Mouse (Mus musculus) liver, adult 2 months (tissue): ENCODE results near the gene F12. TPM values are rescaled to one million over a fixed set of nuclear protein-coding genes. Genes with fewer than 3 reads are reported as not detected.

Source experiments
- DNase-seq: peaks from one replicate; pipeline ENCODE4 v3.0.0-alpha.2; 2011; ENCODE audit warnings: low read depth, low spot score; ENCODE audit errors: extremely low read depth
- H3K27ac ChIP-seq: fragments of 200-500 bp; replicated peaks from 2 replicates; pipeline ENCODE4 v1.5.1; 2012; ENCODE audit warnings: low read depth, mild to moderate bottlenecking, control low read depth, inconsistent platforms, low read length; ENCODE audit not compliant: insufficient read depth
- H3K27me3 ChIP-seq: fragments of 200-500 bp; 2 replicates; pipeline ENCODE4 v1.6.1; 2012; ENCODE audit warnings: mild to moderate bottlenecking, moderate library complexity, low read length, inconsistent platforms; ENCODE audit not compliant: control insufficient read depth, insufficient read depth
- H3K36me3 ChIP-seq: fragments of 200-500 bp; 2 replicates; pipeline ENCODE4 v1.6.1; 2012; ENCODE audit warnings: low read length, inconsistent platforms; ENCODE audit not compliant: control insufficient read depth, insufficient read depth
- H3K4me1 ChIP-seq: fragments of 200-500 bp; 2 replicates; pipeline ENCODE4 v1.6.1; 2011; ENCODE audit warnings: low read length; ENCODE audit not compliant: control insufficient read depth, insufficient read depth
- H3K4me3 ChIP-seq: fragments of 200-500 bp; 2 replicates; pipeline ENCODE4 v1.5.1; 2011; ENCODE audit warnings: low read depth, mild to moderate bottlenecking, control low read depth, low read length, moderate library complexity; ENCODE audit not compliant: insufficient read depth
- H3K79me2 ChIP-seq: fragments of 200-500 bp; 2 replicates; pipeline ENCODE4 v1.6.1; 2012; ENCODE audit warnings: inconsistent platforms, mild to moderate bottlenecking, low read length, moderate library complexity; ENCODE audit not compliant: control insufficient read depth, insufficient read depth
- H3K9ac ChIP-seq: fragments of 200-500 bp; 2 replicates; pipeline ENCODE4 v1.6.1; 2012; ENCODE audit warnings: low read depth, mild to moderate bottlenecking, control low read depth, inconsistent platforms, low read length
- CTCF ChIP-seq: fragments of 200-500 bp; IDR thresholded peaks from 2 replicates; pipeline ENCODE4 v1.5.1; 2011; ENCODE audit warnings: low read depth, low read length, control low read depth
- POLR2A ChIP-seq: fragments of 200-500 bp; IDR thresholded peaks from 2 replicates; pipeline ENCODE4 v1.6.1; 2011; ENCODE audit warnings: low read length, control low read depth; ENCODE audit not compliant: insufficient read depth; ENCODE audit errors: extremely low read depth
- WGBS: fragments of 180-500 bp; shearing (Covaris S2); methylation state at CpG from one replicate; pipeline ENCODE4 v1.1.7; 2018; 5-methylcytosine and 5-hydroxymethylcytosine counted together
- polyA plus RNA-seq: library from polyadenylated mRNA; depleted of rRNA; stranded (reverse); fragments of >200 nt; gene quantifications from 2 replicates; pipeline ENCODE4 v1.2.3, GENCODE M21; 2012
- total RNA-seq: library from RNA; depleted of rRNA; stranded (reverse); fragments of >200 nt; gene quantifications from 2 replicates; pipeline ENCODE4 v1.2.3, GENCODE M21; 2014

F12 gene
- total and polyA plus RNA-seq, 2 experiments: 391 to 798 TPM

DNA sequence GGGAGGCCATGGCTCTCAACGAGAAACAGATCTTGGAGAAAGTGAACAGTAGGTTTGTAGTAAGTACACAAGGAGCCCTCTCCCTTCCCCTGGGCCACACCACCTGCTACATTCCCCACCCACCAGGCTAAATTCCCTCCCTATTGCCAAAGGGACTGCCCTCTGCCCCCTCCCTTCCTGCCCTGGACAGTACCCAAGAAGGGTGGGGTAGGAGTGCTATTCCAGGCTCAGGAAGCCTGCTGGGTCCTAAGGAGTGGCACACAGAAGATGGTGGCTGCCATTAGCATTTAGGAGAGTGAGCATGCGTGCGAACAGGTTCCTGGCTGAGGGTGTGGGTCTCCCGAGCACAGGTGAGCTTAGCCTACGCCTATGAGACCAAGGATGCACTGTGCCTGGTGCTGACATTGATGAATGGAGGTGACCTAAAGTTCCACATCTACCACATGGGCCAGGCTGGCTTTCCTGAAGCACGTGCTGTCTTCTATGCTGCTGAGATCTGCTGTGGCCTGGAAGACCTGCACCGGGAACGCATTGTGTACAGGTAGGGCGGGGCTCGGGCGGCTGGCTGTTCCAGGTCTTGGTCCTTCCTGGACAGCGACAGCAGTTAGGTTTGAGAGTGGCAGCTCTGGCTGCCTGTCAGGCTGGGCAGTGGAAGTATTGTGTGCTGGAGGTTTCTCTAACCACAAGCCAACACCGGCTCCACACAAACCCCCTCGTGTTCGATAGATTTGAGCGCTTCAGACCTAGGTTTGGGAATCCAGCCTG lies 25.4 kb upstream of the F12 start:
- Histone ChIP-seq H3K9ac (no peak overlapping the region), H3K27me3 (no peaks in the 10 kb centered on the region), H3K4me3 (no peak overlapping the region), H3K4me1 (peaks cover 4% of the 10 kb centered on the region; the same call in 1 of the 2 replicates), H3K27ac (no peak overlapping the region), H3K79me2 (no peaks in the 10 kb centered on the region; the same call in 1 of the 2 replicates), H3K36me3 (peaks cover 2% of the 10 kb centered on the region; the same call in 1 of the 2 replicates)
- no peak for DNase-seq
- TF ChIP-seq CTCF (no peak), POLR2A (no peak)
- WGBS: 94% methylated on average over 16 of the region's 16 CpGs

DNA sequence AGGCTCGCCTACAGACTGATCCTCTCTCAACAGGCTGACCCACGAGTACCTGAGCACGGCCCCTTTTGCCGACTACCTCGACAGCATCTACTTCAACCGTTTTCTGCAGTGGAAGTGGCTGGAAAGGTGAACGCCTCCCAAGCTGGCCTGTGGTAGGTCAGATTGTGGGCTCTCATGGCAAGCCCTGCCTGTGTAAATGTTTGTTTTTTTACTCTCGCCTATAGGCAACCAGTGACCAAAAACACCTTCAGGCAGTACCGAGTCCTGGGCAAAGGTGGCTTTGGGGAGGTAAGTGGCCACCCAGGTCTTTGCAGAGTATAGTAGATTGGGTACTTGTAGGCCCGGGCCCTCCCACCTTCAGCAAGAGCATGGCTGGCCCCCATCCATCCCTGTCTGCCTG lies 24.7 kb upstream of the F12 start:
- H3K79me2 ChIP-seq: peaks cover 4% of the 10 kb centered on the region; the same call in 1 of the 2 replicates
- TF ChIP-seq POLR2A: no peak
- 79% methylated on average over 10 of the region's 10 CpGs for WGBS
- H3K4me1 ChIP-seq: peaks cover 9% of the 10 kb centered on the region
- H3K9ac ChIP-seq: no peak overlapping the region
- no peak overlapping the region for H3K4me3 ChIP-seq
- no peaks in the 10 kb centered on the region for H3K27me3 ChIP-seq
- no peak for DNase-seq
- H3K36me3 ChIP-seq: peaks cover 2% of the 10 kb centered on the region; the same call in 1 of the 2 replicates
- H3K27ac ChIP-seq: no peak overlapping the region

DNA sequence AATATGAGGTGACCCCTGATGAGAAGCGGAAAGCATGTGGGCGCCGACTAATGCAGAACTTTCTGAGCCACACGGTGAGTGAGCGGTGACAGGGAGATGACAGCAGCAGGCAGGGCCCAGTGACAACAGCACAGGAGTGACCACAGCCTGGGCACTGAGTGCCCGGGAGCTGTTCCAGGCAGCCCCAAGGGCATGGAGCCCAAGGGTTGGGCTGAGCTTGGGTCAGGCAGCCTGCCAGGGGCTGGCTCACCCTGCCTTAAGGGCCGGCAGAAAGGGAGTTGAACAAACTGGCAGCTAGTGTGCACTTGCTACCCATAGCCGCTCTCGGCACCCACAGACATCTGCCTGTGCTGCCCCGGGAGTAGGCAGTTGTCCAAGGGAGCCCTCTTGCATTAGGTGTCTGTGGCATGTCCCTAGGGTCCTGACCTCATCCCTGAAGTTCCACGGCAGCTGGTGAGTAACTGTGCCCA lies 24.0 kb upstream of the F12 start:
- no peak overlapping the region for H3K9ac ChIP-seq
- 26% methylated on average over 11 of the region's 11 CpGs for WGBS
- H3K4me3 ChIP-seq: no peak overlapping the region
- peaks cover 2% of the 10 kb centered on the region; the same call in 1 of the 2 replicates for H3K36me3 ChIP-seq
- H3K4me1 ChIP-seq: peaks cover 15% of the 10 kb centered on the region
- H3K27me3 ChIP-seq: no peaks in the 10 kb centered on the region
- DNase-seq: peak; percentile 86
- H3K27ac ChIP-seq: no peak overlapping the region
- peaks cover 8% of the 10 kb centered on the region; the same call in 1 of the 2 replicates for H3K79me2 ChIP-seq
- TF ChIP-seq POLR2A: no peak
- TF ChIP-seq CTCF: no peak

DNA sequence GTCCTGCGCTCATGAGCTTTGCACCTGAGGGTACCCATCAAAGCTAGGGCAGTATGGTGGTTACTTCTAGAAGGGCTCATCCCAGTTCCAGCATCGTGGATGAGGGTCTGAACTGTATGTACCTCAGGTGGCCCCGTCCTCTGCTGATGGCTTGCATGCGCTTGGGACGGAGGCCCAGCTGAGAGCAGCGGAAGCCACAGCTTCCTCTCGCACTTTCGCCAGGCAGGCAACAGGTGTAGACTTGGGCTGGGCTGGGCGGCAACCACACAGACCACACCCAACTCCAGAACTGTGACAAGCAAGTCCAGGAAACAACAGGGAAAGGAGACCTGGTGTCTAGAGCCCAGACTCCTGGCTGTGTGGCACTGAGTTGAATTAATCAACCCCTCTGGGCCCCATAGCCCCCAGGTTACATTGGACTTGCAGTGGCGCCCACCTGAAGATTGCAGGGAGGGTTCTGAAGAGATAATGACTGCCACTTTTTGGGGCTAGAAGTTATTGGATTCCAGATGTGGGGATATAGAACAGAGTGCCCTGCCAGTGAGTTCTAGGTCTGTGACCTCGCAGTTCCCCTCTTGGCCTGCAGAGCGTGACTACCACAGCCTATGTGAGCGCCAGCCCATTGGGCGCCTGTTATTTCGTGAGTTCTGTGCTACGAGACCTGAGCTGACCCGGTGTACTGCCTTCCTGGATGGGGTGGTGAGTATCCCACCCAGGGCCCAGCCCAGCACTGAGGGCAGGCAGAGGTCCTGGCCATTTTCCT lies 23.3 kb upstream of the F12 start:
- Histone ChIP-seq H3K36me3 (peaks cover 2% of the 10 kb centered on the region; the same call in 1 of the 2 replicates), H3K9ac (no peak overlapping the region), H3K27ac (no peak overlapping the region), H3K79me2 (peaks cover 8% of the 10 kb centered on the region; the same call in 1 of the 2 replicates), H3K27me3 (no peaks in the 10 kb centered on the region), H3K4me3 (no peak overlapping the region), H3K4me1 (peaks cover 15% of the 10 kb centered on the region)
- DNase-seq: peak; percentile 39
- WGBS: 75% methylated on average over 17 of the region's 17 CpGs
- TF ChIP-seq POLR2A (no peak), CTCF (peak; percentile 41; the same call in 1 of the 2 replicates)

DNA sequence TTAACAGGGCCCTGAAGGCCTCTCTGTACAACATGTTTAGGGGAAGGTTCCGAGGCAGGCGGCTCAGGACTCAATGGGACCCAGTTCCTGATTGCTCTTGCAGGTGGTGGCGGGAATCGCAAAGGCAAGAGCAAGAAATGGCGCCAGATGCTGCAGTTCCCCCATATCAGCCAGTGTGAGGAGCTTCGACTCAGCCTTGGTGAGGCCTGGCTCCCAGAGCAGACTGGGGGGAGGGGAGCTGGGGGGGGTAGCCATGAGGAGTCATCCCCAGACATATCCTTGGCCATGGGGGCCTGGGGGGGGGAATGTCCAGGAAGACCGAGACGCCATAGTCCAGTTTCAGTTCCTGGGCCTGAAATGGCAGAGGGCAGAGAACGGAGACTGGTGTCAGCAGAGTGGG lies 22.6 kb upstream of the F12 start:
- H3K27me3 ChIP-seq: no peaks in the 10 kb centered on the region
- TF ChIP-seq CTCF (no peak), POLR2A (no peak)
- H3K27ac ChIP-seq: no peak overlapping the region
- peaks cover 15% of the 10 kb centered on the region for H3K4me1 ChIP-seq
- H3K36me3 ChIP-seq: peaks cover 2% of the 10 kb centered on the region; the same call in 1 of the 2 replicates
- H3K9ac ChIP-seq: no peak overlapping the region
- H3K4me3 ChIP-seq: no peak overlapping the region
- peaks cover 8% of the 10 kb centered on the region; the same call in 1 of the 2 replicates for H3K79me2 ChIP-seq
- no peak for DNase-seq
- WGBS: 95% methylated on average over 9 of the region's 9 CpGs
